In the genomic region with DNA sequence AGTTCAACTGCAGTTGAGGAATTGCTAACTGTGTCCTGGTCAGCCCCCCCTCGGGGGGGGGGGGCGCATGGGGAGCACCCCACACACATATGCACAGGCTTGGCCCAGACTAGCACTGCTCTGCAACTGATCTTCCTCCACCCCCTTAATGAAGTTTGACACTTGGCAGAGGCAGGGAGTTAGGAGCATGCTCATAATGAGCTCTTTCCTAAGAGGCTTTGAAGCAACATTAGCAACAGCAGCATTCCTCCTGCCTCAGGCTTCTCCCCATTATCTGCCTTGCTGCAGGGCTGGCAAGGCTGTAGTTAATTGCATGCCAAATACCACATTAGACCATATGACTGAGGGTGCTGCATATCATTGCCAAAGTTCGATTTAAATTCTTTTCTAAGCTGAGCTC, we compare ENCODE assay signal across 10 mouse cellular contexts.
DNase-seq lines count a peak whose midpoint lies in the region; ATAC-seq and TF ChIP-seq lines count a peak whose summit lies in the region.
"Had no signal": no experiment of that assay in that cellular context is flagged by ENCODE, and none has a peak within 500 bp of the region (broad histone marks: within the 10 kb centered on the region; RNA-seq: fewer than 3 reads in every experiment).

No protein-coding gene starts in this region.

- no peaks in the 10 kb centered on the region for H3K36me3 ChIP-seq in forebrain, embryonic 14.5 days (ENCODE audit: control insufficient read depth, insufficient read depth, low read length)
- no peaks in the 10 kb centered on the region for H3K36me3 ChIP-seq in forebrain, embryonic 10.5 days (replicated peaks)
- H3K36me3 ChIP-seq in stomach, embryonic 14.5 days (ENCODE audit: control insufficient read depth, insufficient read depth, low read length), result no peaks in the 10 kb centered on the region
- no peaks in the 10 kb centered on the region for H3K36me3 ChIP-seq in stomach, postnatal 0 days (ENCODE audit: control insufficient read depth, insufficient read depth, low read length)
- H3K36me3 ChIP-seq in limb, embryonic 13.5 days, result no peaks in the 10 kb centered on the region
- H3K36me3 ChIP-seq: liver, embryonic 13.5 days had no signal

- no peaks in the 10 kb centered on the region for H3K4me1 ChIP-seq in forebrain, embryonic 14.5 days (ENCODE audit: control insufficient read depth, insufficient read depth, low read length)
- H3K4me1 ChIP-seq in forebrain, embryonic 10.5 days, result peaks cover 12% of the 10 kb centered on the region
- no peaks in the 10 kb centered on the region for H3K4me1 ChIP-seq in stomach, embryonic 14.5 days (ENCODE audit: control insufficient read depth, insufficient read depth, low read length)
- no peaks in the 10 kb centered on the region for H3K4me1 ChIP-seq in stomach, postnatal 0 days (replicated peaks; ENCODE audit: control insufficient read depth, insufficient read depth)
- H3K4me1 ChIP-seq in limb, embryonic 13.5 days, result peaks cover 31% of the 10 kb centered on the region
- H3K4me1 ChIP-seq: liver, embryonic 13.5 days had no signal

- TF ChIP-seq EP300 in stomach, postnatal 0 days (optimal IDR thresholded peaks at IDR 0.05), result no peak

- 32% methylated on average over 3 of the region's 3 CpGs for WGBS in forebrain, embryonic 14.5 days
- WGBS in forebrain, embryonic 10.5 days, result 69% methylated on average over 3 of the region's 3 CpGs
- WGBS in stomach, embryonic 14.5 days, result 40% methylated on average over 3 of the region's 3 CpGs
- 36% methylated on average over 3 of the region's 3 CpGs for WGBS in stomach, postnatal 0 days
- 9% methylated on average over 3 of the region's 3 CpGs for WGBS in limb, embryonic 13.5 days

- no peak overlapping the region for H3K4me3 ChIP-seq in forebrain, embryonic 14.5 days (ENCODE audit: low read depth, low read length)
- no peak overlapping the region for H3K4me3 ChIP-seq in forebrain, embryonic 10.5 days
- H3K4me3 ChIP-seq in stomach, embryonic 14.5 days (ENCODE audit: low read depth, low read length), result no peak overlapping the region
- no peak overlapping the region for H3K4me3 ChIP-seq in stomach, postnatal 0 days (ENCODE audit: low read depth, low read length)
- no peak overlapping the region for H3K4me3 ChIP-seq in limb, embryonic 13.5 days
- H3K4me3 ChIP-seq: liver, embryonic 13.5 days had no signal

- H3K9ac ChIP-seq in forebrain, embryonic 14.5 days (ENCODE audit: low read length), result no peak overlapping the region
- no peak overlapping the region for H3K9ac ChIP-seq in stomach, embryonic 14.5 days (replicated peaks; ENCODE audit: low read depth, low read length)
- no peak overlapping the region for H3K9ac ChIP-seq in stomach, postnatal 0 days (ENCODE audit: low read length)
- no peak overlapping the region for H3K9ac ChIP-seq in limb, embryonic 13.5 days
- H3K9ac ChIP-seq: liver, embryonic 13.5 days had no signal

- H3K27ac ChIP-seq in forebrain, embryonic 14.5 days (ENCODE audit: low read depth, low read length), result no peak overlapping the region
- no peak overlapping the region for H3K27ac ChIP-seq in forebrain, embryonic 10.5 days
- H3K27ac ChIP-seq in stomach, embryonic 14.5 days (ENCODE audit: low read length), result no peak overlapping the region
- no peak overlapping the region for H3K27ac ChIP-seq in stomach, postnatal 0 days (replicated peaks)
- H3K27ac ChIP-seq in limb, embryonic 13.5 days, result no peak overlapping the region
- H3K27ac ChIP-seq: liver, embryonic 13.5 days had no signal

- no peak overlapping the region for H3K4me2 ChIP-seq in forebrain, embryonic 14.5 days (ENCODE audit: low read length)
- no peak overlapping the region for H3K4me2 ChIP-seq in stomach, embryonic 14.5 days (replicated peaks; ENCODE audit: low read depth, low read length)
- no peak overlapping the region for H3K4me2 ChIP-seq in stomach, postnatal 0 days (replicated peaks; ENCODE audit: low read depth)
- H3K4me2 ChIP-seq in limb, embryonic 13.5 days (replicated peaks), result no peak overlapping the region
- H3K4me2 ChIP-seq: liver, embryonic 13.5 days had no signal

- DNase-seq in forebrain, embryonic 14.5 days (ENCODE audit: low spot score), result peak; percentile 73
- no peak for DNase-seq in forebrain, embryonic 10.5 days (ENCODE audit: extremely low spot score, low spot score)
- no peak for DNase-seq in stomach, postnatal 0 days (ENCODE audit: low spot score)
- no peak for DNase-seq in c-Kit-positive CD71-positive TER-119-positive erythroid progenitor cells, embryonic 14.5 days (ENCODE audit: low spot score)
- DNase-seq in heart, postnatal 36 days, result no peak
- DNase-seq in cerebellum, adult 8-10 months, result no peak
- DNase-seq: liver, embryonic 13.5 days had no signal

- intact Hi-C loops in heart, postnatal 36 days (cut with DNase I), result no loop called here

- peak; percentile 81 for ATAC-seq in forebrain, embryonic 14.5 days
- peak; percentile 82; the same call in 1 of the 2 replicates for ATAC-seq in stomach, embryonic 14.5 days (ENCODE audit: insufficient number of reproducible peaks, insufficient read depth, low FRiP score, low read depth)
- no peak for ATAC-seq in stomach, postnatal 0 days (ENCODE audit: low FRiP score, low TSS enrichment)
- ATAC-seq in limb, embryonic 13.5 days (ENCODE audit: low FRiP score, low read depth), result peak; percentile 64
- ATAC-seq: inflammation-experienced regulatory T-cells, adult 6 months had no signal

- peaks cover 3% of the 10 kb centered on the region for H3K9me3 ChIP-seq in forebrain, embryonic 14.5 days (replicated peaks; ENCODE audit: control insufficient read depth, low read length)
- peaks cover 5% of the 10 kb centered on the region; the same call in 1 of the 2 replicates for H3K9me3 ChIP-seq in forebrain, embryonic 10.5 days
- H3K9me3 ChIP-seq in stomach, embryonic 14.5 days (ENCODE audit: control insufficient read depth, low read depth, low read length), result 0 out of 2 replicates have a peak, but pooled peaks cover 2% of the 10 kb centered on the region
- no peaks in the 10 kb centered on the region; the same call in 1 of the 2 replicates for H3K9me3 ChIP-seq in stomach, postnatal 0 days (ENCODE audit: control insufficient read depth, low read length)
- peaks cover 4% of the 10 kb centered on the region for H3K9me3 ChIP-seq in limb, embryonic 13.5 days

- TF ChIP-seq CTCF in stomach, postnatal 0 days (IDR thresholded peaks at IDR 0.05; ENCODE audit: low read depth), result no peak

- H3K27me3 ChIP-seq in forebrain, embryonic 14.5 days (replicated peaks; ENCODE audit: control insufficient read depth, insufficient read depth, low read length), result no peaks in the 10 kb centered on the region
- no peaks in the 10 kb centered on the region for H3K27me3 ChIP-seq in forebrain, embryonic 10.5 days (ENCODE audit: poor library complexity, severe bottlenecking)
- H3K27me3 ChIP-seq in stomach, embryonic 14.5 days (ENCODE audit: control insufficient read depth, insufficient read depth, low read length), result no peaks in the 10 kb centered on the region
- H3K27me3 ChIP-seq in stomach, postnatal 0 days (ENCODE audit: control insufficient read depth, insufficient read depth, low read length), result no peaks in the 10 kb centered on the region
- peaks cover 17% of the 10 kb centered on the region for H3K27me3 ChIP-seq in limb, embryonic 13.5 days
- H3K27me3 ChIP-seq: liver, embryonic 13.5 days had no signal
